Mouse (Mus musculus): ENCODE data around the gene Lrch1. TPM values are rescaled to one million over a fixed set of nuclear protein-coding genes. Genes with fewer than 3 reads are reported as not detected.

Lrch1 gene
- total RNA-seq, 2 experiments from 2014 or later = 21.9 to 24.1 TPM

DNA sequence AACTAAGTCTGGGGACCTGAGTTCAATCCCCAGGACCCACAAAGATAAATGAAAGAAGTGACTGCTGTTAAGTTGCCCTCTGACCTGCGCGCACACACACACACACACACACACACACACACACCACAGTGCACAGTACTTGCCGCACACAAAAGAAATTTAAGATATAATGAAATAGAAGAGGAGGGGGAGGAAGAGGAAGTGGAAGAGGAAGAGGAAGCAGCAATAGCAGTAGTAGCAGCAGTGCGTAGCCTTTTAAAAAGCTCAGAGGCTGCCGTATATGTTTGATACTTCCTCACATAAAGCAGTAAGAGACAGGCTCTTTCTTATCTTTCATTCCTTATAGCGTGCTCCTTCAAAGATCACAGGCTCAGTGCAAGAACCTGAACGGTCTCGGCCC is 92.2 kb downstream of the Lrch1 start:
- DNase-seq (ENCODE audit: low spot score in 2 of 2) = no peak

DNA sequence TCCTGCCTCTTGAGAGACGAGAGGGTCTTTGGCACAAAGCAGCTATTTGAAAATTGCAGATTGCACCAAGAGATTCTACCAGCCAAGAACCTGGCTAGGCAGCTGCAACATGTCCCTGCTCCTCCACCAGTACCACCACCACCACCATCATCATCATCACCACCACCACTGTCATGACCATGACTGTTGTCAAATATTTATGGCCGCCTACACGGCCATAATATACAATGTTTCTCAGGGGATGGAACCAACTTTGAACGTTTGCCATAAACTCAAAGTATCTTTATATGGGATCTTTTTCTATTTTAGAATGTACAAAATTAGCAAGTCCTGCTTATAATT is 93.9 kb downstream of the Lrch1 start:
- no peak for DNase-seq (ENCODE audit: low spot score in 2 of 2)

DNA sequence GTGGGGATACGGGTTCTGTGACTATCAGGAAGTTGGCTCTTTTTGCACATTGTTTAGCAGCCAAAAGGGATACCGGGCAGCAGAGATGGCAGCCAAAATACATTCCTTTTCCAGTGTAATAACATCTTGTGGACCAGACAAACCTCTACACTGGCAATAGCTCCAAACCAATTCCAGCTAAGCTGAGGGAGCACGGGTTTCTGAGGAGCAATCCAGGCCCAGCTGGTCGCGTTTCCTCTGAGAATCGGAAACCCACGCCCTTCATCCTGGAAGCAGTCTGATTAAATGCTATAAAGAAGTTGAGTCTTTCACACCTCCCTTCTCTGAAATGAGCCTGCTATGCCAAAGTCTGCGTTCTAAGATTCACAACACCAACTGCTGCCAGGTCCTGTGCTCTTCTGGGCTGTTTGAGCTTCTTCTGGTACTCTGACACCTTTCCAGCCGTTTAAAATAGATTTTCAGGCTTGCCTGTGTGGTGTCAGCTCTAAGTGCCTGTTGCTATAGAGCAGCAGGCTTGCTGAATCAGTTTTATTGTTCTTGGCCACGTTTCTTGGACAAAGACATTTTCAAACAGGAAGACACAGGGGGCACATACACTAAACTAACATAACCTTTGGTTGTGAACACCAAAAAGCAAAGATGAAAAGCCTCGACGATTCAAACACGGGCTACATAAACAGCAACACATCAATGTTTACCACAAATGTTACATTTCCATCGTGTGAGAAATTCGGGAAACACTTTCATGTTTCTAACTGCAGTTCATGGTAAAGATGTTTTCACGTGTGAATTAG is 94.5 kb downstream of the Lrch1 start:
- peak in 1 of 2 experiments; percentile 46 for DNase-seq (ENCODE audit: low spot score in 2 of 2)

DNA sequence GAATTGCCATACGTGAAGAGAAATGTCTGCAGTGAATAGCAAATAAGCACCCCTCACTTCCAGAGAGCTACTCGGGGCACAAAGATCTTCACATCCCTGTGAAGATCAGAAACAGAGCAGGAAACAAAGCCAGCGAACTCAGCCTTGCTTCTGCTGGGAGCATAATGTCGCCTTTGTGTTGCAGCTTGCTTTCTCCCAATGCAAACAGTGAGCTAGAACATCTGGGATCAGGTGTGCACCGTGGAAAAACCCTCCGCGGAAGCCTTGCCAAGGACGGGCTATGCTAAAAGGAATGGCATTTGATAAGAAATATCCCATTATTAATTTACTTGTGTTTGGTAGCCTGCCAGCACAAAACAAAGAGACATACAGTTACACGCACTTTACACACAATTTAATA is 95.8 kb downstream of the Lrch1 start:
- DNase-seq (ENCODE audit: low spot score in 2 of 2) = no peak

DNA sequence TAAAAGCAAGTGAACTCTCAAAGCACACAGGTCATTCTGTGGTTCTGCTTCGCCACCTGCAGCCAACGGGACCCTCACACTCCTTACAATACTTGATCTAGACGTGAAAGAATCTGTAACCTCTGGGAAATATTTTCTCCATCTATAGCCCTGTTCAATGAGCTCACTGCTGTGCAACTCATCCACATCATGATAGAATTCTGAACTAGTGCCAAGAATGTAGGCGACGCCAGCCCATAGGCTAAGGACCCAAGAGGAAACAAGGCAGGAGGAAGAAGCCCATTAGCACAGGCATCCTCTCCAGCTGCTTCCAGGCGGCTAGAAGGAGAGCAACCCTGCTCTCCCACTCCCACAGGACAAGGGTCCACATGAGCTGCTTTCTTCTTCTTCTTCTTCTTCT is 98.7 kb downstream of the Lrch1 start:
- DNase-seq (ENCODE audit: low spot score in 2 of 2) = no peak

DNA sequence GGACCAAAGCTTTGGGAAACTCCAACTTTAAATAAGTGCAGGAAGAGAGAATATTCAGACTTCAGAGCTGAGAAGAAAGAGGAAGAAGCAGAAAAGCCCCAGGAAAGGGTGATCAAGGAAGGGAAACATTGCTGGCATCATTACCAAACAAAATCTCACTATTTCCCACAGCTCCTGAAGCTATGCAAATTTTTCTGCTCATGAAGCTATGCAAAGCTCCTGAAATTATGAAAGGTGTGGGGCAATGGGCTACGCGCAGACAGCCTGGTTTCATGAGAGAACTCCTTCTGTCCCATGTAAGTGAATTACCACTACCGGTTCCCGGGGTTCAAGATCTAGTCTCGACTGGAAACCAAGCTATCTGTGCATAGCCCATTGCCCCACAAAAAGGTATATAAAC is 99.5 kb downstream of the Lrch1 start:
- DNase-seq (ENCODE audit: low spot score in 2 of 2) = no peak

DNA sequence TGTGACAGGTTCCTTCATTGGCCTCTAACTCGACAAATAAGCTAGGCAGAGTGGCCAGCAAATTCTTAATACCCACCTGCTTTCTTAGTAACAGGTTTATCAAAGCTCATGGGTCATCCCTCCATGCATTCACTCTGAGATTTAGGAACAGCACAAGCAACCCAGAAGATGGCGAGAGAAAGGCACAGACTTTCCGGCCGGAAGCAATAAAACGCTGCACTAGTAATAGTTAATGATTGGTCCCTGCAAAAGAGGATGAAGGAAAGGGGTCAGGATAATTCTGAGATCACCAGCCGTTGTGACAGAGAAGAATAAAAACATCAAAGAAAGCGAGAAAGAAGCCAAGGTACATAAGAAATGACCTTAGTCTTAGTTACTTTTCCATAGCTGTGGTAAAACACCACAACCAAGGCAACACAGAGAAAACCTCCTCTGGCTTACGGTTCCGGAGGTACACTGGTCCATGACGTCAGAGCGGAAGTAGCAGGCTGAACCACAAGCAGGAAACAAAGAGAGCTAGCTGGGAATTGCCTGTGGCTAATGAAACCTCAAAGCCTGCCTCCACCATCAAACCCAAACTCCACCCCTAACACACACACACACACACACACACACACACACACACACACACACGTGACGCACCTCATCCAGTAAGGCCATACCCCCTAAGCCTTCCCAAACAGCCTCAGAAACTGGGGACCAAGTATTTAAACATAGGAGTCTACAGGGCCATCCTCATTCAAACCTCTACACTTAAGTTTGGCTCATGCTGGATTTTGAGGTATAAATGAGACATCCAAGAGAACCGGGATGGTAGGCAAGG is 100.2 kb downstream of the Lrch1 start:
- no peak for DNase-seq (ENCODE audit: low spot score in 2 of 2)

DNA sequence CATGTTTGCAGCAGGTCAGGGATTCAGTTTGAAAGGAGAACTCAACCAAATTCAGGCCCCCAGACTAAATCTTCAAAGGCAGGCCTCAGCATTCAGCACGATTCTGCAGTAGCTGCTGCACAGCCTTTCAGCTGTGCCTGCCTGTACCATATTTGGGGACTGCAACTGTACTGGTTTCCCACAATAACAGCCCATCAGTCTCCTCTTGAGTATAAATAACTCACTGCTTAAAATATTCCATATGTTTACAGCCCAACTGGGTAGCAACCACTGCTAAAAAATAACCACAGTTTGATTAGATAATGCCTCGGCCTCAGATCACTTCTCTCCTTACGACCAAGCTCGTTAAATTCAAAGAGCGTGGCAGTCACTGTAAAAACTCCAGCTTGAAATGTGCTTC is 101.0 kb downstream of the Lrch1 start:
- DNase-seq (ENCODE audit: low spot score in 2 of 2) = no peak

DNA sequence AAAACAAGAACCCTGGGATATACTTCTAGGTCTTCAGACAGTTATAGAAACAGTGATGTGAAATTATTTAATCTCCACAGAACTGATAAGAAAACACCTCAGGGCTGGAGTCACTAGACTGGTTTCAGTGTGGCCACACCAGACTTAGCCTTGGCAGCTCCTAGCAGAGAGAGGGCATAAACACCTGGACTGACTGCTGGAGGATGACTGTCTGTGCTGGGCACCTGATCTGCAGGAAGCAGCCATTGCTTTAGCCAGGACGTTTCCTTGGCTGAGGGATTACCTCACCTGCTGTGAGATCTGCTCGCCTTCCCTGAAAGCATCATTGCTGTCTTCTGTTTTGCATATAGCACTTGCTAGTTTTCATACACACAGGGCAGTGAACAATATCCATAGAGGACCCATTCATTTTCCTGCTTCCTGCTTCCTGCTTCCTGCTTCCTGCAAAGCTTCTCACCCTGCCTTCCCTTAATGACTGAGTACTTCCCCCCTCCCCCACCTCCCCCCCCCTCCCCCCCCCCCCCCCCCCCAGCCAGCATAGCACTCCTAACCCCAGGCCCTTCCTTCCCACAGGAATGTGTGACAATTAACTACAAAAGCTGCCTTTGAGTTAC is 101.9 kb downstream of the Lrch1 start:
- DNase-seq (ENCODE audit: low spot score in 2 of 2) = no peak

DNA sequence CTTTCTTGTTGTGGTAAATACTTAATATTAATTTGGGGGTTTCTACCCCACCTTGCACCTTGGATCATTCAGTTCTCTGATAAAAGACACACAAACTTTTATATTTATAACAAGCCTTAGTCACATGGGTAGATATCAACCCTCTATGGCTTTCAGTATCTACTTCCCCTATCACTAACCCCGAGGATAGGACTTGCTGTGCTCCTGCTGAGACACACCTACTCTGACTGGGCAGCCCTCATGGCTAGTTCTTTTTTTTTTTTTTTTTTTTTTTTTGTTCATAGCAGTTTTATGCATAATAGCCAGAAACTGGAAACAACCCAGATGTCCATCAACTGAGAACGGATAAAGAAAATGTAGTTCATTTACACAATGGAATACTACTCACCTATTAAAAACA is 106.0 kb downstream of the Lrch1 start:
- no peak for DNase-seq (ENCODE audit: low spot score in 2 of 2)

DNA sequence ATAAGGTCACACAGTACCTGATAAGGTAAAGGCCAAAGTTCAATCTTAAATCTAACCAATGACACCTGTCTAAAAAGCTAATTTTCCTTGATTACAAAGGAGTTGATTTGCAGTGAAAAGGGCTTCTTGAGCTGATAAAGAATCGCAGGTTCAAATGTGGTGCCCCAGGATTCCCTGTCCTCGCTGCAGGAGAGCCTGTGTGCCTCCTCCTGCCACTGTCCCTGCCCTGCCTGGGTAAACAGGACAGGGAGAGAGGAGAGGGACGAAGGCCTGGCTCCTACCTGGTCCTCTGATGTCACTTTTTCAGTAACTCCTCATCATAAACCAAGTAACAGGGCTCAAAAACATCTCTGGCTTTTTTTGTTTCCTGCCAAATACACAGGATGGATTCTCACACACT is 106.4 kb downstream of the Lrch1 start:
- DNase-seq (ENCODE audit: low spot score in 2 of 2) = no peak

DNA sequence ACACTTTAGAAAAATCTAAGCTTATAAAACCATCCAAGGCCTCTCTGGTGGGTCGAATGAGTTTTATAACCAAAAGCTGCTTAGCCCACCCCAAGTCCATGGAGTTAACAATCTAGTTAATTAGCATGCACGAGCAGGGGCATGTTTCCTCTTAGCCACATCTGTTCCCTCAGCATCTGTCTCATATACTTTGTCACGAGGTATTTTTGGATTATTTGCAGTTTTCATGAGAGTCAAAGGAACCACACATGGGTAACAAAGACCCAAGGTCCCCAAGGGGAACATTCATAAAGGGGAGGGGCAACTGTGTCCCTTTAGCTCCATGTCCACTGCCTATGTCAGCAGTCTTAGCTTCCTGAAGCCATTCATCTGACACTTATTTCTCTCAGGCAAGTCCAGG is 106.9 kb downstream of the Lrch1 start:
- no peak for DNase-seq (ENCODE audit: low spot score in 2 of 2)

DNA sequence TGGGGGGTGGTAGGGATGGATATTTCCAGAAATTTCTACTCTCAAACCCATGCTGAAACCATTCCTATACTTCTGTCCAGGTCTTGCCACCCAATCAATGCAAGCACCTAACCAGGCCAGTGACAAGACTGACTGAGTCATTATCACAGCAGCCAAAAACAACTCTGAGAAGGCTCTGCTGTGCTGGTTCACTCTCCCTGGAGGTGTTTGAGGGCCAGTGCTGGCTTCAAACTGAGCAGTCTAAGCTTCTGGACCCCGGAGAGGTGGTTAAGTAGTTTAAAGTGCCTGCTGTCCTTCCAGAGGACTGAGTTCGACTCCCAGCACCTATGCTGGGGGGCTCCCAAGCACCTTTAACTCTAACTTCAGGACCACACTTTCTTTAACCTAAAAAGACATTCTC is 107.3 kb downstream of the Lrch1 start:
- no peak for DNase-seq (ENCODE audit: low spot score in 2 of 2)

DNA sequence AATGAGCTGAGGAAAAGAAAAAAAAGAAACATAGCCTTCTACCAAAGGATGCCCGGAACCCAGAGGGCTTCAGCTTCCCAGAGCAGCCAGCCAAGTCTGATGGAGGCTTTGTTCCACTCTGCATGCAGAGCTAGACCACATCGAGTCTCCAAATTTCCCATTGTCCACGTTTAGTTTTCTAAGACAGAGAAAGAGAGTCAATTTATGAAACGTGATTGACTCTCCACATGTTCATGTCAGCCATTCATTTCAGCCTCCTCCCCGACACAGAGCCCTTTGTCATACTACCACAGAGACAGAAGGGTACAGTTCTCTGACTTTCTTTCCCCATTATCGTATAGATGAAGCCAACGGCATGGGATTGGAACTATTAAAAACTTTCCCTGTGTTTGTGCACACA is 108.9 kb downstream of the Lrch1 start:
- DNase-seq (ENCODE audit: low spot score in 2 of 2) = no peak

DNA sequence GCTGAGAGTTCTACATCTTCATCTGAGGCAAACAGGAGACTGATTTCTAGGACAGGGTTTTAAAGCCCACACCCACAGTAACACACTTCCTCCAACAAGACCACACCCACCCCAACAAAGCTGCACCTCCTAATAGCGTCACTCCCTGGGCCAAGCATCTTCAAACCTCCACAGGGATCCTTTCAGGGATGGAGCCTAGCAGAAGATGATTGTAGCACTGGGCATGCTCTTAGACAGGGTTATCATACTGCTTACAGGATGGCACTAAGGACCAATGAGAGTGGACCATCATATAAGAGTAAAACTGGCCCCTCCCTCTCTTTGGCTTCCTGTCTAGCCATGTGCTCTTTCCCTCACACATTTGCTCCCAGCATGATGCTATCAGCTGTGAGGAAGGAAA is 112.7 kb downstream of the Lrch1 start:
- no peak for DNase-seq (ENCODE audit: low spot score in 2 of 2)

DNA sequence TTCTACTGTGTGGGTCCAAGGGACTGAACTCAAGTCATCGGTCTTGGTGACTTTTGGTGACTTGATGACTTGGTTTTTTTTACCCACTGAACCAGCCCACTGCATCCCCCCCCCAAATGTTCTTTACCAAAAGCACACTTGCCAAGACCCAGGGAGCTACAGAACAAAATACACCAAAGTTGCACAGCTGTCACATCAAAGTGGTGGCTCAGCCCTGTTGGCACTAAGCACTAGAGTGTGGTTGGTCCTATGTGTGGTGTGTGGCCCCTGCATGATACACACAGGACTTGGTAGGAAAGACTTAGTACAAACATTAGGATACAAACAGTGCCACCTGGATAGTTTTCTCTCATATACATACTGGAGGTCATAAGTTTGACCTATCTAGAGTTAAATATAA is 113.5 kb downstream of the Lrch1 start:
- no peak for DNase-seq (ENCODE audit: low spot score in 2 of 2)

DNA sequence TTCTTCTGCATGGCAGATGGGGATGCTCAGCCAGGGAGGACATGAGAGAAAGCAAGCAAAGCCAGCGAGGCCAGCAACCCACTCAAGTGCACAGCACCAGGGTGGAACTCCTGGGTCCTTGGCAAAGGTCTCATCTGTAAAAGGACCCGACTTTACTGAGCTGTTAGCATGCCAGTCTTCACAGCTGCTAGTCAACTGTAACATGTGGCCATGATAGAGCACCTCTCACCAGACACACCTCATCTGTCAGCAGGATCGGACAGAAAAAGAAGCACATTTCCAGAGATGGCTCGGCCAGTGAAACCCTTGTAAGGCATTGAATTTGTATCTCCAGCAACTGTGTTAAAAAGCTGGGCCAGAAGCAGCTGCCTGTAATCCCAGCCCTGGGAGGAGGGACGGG is 116.0 kb downstream of the Lrch1 start:
- no peak for DNase-seq (ENCODE audit: low spot score in 2 of 2)

DNA sequence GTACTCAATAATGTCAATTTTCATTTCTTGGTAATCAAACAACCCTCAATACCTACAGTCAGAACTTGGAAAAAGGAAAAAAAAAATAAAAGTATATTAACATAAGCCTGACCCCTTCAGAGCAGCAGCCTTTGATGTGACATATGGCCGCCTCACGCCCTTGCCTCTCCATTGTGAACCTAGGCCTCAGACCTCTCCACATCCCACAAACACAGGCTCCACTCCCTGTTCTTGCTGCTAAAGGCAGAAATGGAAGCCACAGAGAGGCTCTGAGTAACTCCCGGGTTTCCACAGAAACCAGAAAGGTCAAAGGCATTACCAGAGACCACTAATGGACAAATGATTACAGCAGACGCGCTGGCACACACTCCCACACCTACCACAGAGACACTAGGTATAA is 116.6 kb downstream of the Lrch1 start:
- no peak for DNase-seq (ENCODE audit: low spot score in 2 of 2)

DNA sequence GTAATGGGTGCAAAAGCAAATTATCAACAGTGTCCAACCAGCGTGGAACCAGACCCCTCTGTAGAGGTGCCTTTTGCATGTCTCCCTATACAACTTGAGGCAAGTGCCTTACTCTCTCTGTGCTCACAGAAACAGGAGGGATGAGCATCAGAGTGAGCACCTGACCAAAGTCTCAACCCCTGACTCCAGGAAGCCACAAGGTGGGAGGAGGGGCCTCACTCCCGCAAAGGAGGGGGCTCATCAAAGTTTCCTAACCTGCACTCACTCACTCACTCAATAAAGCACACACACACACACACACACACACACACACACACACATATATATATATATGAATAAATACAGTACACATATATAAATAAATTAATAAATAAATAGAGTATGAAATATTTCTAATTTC is 117.1 kb downstream of the Lrch1 start:
- DNase-seq (ENCODE audit: low spot score in 2 of 2) = no peak

DNA sequence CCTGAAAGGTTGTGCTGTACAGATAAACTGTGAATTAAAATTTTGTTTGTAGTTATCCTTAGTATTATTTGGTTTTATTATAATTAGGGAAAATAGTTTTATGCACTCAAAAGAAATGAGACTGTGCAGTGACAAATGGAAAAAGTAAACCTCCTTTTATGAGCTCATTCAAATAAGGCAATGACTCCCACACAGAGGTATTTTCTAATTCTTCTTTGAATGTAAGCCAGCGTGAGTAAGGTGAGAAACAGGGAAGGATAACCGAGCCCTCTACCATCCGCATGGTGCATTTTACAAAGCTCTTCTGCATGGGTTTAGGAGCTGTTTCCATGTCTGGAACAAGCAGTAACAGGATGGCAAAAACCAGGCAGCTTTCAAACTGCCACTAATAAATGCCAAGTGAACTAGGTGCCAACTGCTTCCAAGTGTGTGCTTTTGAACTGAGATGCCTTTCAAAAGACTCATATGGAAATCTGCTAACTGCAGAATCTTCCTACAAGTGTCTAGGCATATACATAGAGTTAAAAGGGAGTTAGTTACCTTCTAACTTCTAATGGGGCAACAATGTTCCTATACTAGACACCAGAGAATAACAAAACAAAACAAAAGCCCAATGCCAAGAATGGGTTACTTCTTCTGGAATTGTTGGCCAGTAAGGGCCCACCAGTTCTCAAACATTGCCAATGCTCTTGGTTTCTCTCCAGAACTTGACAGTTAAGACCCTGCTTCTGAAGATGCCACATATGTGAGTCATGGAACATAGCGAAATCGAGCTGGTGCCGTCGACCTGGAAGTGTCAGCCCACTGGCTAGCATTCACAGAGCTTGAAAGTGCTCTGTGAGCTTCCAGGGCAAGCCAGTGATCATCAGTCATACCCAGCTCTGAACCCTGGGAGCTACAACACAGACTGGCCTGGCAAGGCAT is 124.7 kb downstream of the Lrch1 start:
- DNase-seq (ENCODE audit: low spot score in 2 of 2) = peak in 1 of 2 experiments; percentile 61

DNA sequence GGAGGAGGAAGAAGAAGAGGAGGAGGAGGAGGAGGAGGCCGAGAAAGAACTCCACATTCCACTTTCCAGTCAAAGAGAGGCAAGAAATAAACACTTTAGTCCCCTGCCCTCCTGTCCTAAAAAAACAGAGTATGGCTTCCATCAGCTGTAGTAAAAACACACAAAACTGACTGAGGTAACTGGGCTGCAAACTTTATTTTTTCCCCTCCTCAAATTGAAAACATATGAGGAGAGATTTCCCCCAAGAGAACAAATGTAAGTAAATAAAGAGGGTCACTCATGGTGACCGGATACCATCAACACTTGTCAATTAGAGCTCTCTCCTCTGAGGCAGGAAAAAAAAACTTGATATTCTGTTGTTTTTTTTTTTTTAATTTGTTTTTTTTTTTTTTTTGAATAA is 125.6 kb downstream of the Lrch1 start:
- DNase-seq (ENCODE audit: low spot score in 2 of 2) = no peak

Measured in layer of hippocampus, postnatal 14 days (tissue).